Mouse (Mus musculus): ENCODE results near the gene Mgst1.

GRCm38 (mm10) chr6:138171480-138172224 is 31.5 kb downstream of the Mgst1 start:
- no peak for TF ChIP-seq POLR2A (IDR thresholded peaks at IDR 0.05; ENCODE audit: borderline replicate concordance, extremely low read depth, insufficient read depth, insufficient read length, poor library complexity, severe bottlenecking)
- peak; percentile 65; the same call in 1 of the 2 replicates for TF ChIP-seq CTCF (IDR thresholded peaks at IDR 0.05; ENCODE audit: borderline replicate concordance, extremely low read depth, insufficient read depth, insufficient read length)
